Mouse (Mus musculus): ENCODE data around the gene Stxbp6.

- no peak for TF ChIP-seq CTCF (IDR thresholded peaks at IDR 0.05; ENCODE audit: borderline replicate concordance, control insufficient read depth, extremely low read depth, insufficient read depth, low read length, poor library complexity)
- TF ChIP-seq POLR2A (IDR thresholded peaks at IDR 0.05; ENCODE audit: control insufficient read depth, extremely low read depth, insufficient read depth, low read length, poor library complexity), result no peak
Measured at GRCm38 (mm10) chr12:45093732-45094131, 19.2 kb upstream of the Stxbp6 start.

Measured in thymus, adult 2 months (tissue).